Mouse (Mus musculus) yolk sac, embryonic 10.5 days (tissue): ENCODE measurements around the gene Clic6.

ENCODE experiments used
- DNase-seq: peaks from one replicate; pipeline ENCODE4 v3.0.0-alpha.2; 2017; ENCODE audit warnings: low spot score

Gene Clic6

DNA sequence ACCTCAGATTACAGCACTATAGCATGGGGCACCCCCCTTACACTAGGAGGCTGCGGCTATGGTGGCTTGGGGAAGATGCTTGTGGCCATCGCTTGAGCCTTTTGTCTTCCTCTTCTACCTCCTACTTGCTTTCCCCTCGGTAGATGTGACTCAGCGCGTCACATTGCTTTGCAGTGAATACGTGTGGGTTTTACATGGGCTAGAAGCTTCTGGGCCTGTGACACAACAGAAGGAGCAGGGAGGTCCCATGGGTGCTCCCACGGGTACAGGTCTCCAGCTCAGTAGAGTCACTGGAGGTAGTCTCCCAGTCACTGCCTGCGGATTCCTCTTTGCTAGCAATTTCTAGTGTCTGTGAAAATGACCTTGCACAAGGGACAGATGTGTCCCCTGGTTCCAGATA lies 39.1 kb downstream of the Clic6 start:
- DNase-seq, result no peak

DNA sequence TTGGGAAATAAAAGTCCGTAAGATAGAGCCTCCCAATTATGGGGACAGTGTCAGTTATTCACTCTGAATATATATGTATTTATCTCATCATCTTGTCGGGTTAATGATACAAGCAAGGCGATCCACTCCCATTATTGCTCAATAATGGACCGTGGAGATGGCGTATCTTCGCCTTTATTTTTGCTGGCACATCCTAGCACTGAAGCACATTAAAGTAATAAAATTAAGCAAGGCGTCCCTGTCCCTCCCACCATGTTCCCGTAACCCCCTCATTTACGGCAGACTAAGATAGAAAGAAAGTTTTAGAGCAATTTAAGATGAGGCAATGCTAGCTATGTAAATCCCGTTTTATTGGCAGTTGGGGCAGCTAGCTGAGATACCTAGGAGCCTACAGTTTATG lies 40.4 kb downstream of the Clic6 start:
- no peak for DNase-seq

DNA sequence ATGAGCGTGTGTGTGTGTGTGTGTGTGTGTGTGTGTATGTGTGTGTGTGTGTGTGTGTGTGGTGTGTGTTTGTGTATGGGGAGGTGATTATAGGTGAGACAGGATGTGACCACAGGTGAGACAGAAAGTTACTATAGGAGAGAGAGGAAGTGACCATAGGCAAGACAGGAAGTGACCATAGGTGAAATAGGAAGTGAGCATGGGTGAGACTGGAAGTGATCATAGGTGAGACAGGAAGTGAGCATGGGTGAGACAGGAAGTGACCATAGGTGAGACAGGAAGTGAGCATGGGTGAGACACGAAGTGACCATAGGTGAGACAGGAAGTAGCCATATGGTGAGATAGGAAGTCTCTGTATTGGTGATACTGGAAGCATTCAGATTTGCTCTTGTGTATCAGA lies 49.7 kb downstream of the Clic6 start:
- no peak for DNase-seq

- DNase-seq, result no peak
These were observed 52.8 kb downstream of the Clic6 start for GRCm38 (mm10) chr16:92538356-92538755.

GRCm38 (mm10) chr16:92544264-92544663 lies 58.7 kb downstream of the Clic6 start:
- DNase-seq, result no peak

DNA sequence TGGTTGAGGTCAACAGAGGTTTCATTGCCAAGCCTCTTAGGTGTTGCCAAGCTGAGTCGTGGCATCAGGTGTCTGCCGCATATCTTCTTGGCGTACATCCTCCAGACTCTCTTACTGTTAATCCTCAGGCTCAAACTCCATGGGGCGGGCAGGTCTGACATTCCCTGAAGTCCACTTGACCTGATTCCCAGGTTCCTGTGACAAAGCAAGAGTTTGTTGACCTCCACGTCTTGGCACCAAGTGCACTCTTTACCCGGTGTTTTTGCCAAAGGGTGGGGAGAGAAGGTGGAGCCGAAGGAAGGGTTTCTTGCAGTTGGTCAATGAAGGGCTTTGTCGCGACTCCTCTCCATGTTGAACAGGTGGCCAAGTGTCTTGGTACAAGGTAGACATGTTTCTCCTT lies 63.1 kb downstream of the Clic6 start:
- DNase-seq, result no peak

- DNase-seq, result no peak
These were observed 66.0 kb downstream of the Clic6 start for GRCm38 (mm10) chr16:92551266-92552105.

- DNase-seq, result no peak
These were observed 66.5 kb downstream of the Clic6 start for GRCm38 (mm10) chr16:92552106-92552382.

DNA sequence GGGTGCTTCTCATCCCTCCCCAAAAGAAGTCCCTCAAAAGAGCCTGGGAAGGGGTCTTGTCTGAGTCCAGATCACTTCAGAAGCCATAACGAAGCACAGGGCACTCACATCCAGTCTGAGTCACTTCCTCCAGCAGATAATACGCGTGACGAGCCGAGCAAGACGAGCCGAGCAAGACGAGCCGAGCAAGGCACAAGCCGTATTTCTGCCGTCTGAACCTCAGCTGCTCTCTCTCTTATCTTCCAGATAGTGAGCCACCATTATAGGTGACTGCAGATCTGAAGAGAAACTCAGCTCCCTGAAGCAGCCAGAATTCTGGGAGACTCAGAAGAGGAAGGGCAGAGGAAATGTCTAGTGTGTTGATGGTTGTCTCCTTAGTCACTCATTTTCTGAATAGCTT lies 67.3 kb downstream of the Clic6 start:
- DNase-seq, result no peak

DNA sequence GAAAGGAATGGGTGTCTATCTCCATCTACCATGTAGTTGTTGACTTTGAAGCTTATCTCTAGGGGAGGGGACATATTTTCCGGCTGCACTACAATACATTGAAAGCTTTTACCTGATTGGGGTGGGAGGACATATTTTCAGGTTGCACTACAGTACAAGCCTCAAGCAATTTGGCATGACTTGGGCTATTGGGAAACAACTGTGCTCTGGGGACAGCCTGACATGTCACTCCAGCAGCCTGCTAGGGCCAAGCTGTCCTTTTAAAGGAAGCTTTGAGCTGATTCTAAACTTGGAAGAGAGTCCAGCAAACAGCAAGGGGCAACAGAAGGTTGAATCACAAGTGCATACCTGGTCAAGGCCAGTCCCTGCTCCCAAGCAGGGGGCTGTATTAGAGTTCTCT lies 69.5 kb downstream of the Clic6 start:
- no peak for DNase-seq

GRCm38 (mm10) chr16:92565291-92565690 lies 79.8 kb downstream of the Clic6 start:
- no peak for DNase-seq

- peak; percentile 77 for DNase-seq
These were observed 80.2 kb downstream of the Clic6 start for GRCm38 (mm10) chr16:92565708-92566107.

DNA sequence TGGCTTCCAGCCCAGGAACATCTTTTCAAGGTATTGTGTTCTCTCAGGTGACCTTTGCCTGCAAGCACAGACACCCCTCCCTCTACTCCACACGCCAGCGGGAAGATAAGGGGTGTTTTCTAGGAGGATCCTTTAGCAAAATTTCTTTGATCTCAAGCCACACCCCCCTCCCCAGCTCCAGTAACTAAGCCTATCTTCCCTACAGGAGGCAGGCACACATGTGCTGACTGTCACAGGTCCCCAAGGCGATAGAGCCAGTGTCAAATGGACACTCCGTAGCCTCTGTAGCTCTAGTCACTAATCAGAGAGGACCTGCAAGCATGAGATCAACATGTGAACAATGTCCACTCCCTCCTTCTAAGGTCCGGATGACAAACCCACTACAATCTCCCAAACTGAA lies 80.6 kb downstream of the Clic6 start:
- peak; percentile 38 for DNase-seq

DNA sequence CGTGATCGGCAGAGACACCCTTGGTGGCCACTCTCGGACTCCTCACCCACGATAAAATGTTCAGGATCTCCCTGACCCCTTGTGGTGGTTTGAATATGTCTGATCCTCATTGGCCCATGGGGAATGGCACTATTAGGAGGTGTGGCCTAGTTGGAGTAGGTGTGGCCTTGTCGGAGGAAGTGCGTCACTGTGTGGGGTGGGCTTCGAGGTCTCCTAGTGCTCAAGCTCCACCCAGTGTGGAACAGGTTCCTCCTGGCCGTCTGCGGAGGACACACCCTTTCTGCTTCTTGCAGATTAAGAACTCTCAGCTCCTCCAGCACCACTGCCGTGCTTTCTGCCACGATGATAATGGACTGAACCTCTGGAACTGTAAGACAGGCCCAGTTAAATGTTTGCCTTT lies 85.7 kb downstream of the Clic6 start:
- DNase-seq, result no peak

- no peak for DNase-seq
These were observed 87.7 kb downstream of the Clic6 start for GRCm38 (mm10) chr16:92573193-92573592.

GRCm38 (mm10) chr16:92575792-92576191 lies 90.3 kb downstream of the Clic6 start:
- no peak for DNase-seq

GRCm38 (mm10) chr16:92577381-92577780 lies 91.8 kb downstream of the Clic6 start:
- no peak for DNase-seq

GRCm38 (mm10) chr16:92578915-92579653 lies 93.5 kb downstream of the Clic6 start:
- DNase-seq, result no peak

- no peak for DNase-seq
These were observed 95.4 kb downstream of the Clic6 start for GRCm38 (mm10) chr16:92580981-92581380.

GRCm38 (mm10) chr16:92581767-92582166 lies 96.2 kb downstream of the Clic6 start:
- DNase-seq, result no peak

GRCm38 (mm10) chr16:92587836-92588235 lies 102.3 kb downstream of the Clic6 start:
- no peak for DNase-seq
